Mouse (Mus musculus): ENCODE results near the gene Insc.

DNA sequence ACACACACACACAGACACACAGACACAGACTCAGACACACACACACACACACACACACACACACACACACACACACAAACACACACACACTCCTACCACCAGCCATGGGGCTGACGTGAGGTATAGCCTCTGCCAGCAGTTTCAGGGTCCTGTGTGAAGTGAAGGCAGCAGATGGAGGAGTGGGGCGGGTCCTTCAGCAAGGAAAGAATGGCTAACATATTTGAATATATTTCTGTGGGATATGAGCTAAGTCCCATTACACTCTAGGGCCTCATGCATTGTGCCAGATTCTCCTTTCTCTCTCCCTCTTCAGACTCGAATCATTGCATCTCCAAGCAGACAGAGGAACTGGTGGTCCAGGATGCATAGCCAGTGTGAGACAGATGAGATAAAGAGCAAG is 74.9 kb downstream of the Insc start:
- TF ChIP-seq POLR2A (IDR thresholded peaks at IDR 0.05; ENCODE audit: low read depth, low read length), result no peak
- TF ChIP-seq CTCF (IDR thresholded peaks at IDR 0.05; ENCODE audit: extremely low read depth, insufficient read length, insufficient replicate concordance, low read depth, low read length), result no peak

All from small intestine, adult 2 months (tissue).